Mouse (Mus musculus): Measurements from ENCODE around the gene Fgl2. TPM values are rescaled to one million over a fixed set of nuclear protein-coding genes. Genes with fewer than 3 reads are reported as not detected.
A peak's percentile ranks its signal among the peaks of the same experiment; 100 is the strongest.

The Fgl2 gene
- total and polyA plus RNA-seq, 3 experiments: 0.41 to 10.4 (median 0.59) TPM

GRCm38 (mm10) chr5:21383392-21384251, 11.2 kb downstream of the Fgl2 start:
- H3K9ac ChIP-seq (ENCODE audit: insufficient read depth, low read depth): no peak overlapping the region
- in situ Hi-C loops (cut with MboI; ENCODE audit: low pct_ligation_motif_present, low pct_unique_long_range_greater_than_20kb, low sequenced_read_pairs): no loop called here
- TF ChIP-seq ELF1 (IDR thresholded peaks at IDR 0.05; ENCODE audit: low read depth, low read length) (no peak), CHD2 (IDR thresholded peaks at IDR 0.05; ENCODE audit: low read length) (peak; percentile 78)
- H3K27ac ChIP-seq (ENCODE audit: insufficient read depth, low read depth): no peak overlapping the region
- H3K79me2 ChIP-seq (replicated peaks; ENCODE audit: control insufficient read depth, extremely low read depth, insufficient read depth, poor library complexity, severe bottlenecking): no peaks in the 10 kb centered on the region
- no peaks in the 10 kb centered on the region for H3K36me3 ChIP-seq (replicated peaks in 1 of 2; ENCODE audit: control insufficient read depth in 1 of 2, insufficient read depth in 1 of 2, low read length in 1 of 2)
- H3K9me3 ChIP-seq (replicated peaks; ENCODE audit: low read length): no peaks in the 10 kb centered on the region
- dilution Hi-C loops (cut with MboI; ENCODE audit: extremely low pct_ligation_motif_present, extremely low pct_unique_long_range_greater_than_20kb, low sequenced_read_pairs): no loop called here
- H3K4me2 ChIP-seq (ENCODE audit: insufficient read depth, low read depth, poor library complexity, severe bottlenecking): no peak overlapping the region
- H3K27me3 ChIP-seq (replicated peaks): no peaks in the 10 kb centered on the region
- H3K4me1 ChIP-seq (ENCODE audit: control insufficient read depth in 1 of 2, insufficient read depth in 2 of 2): peaks cover 21 to 46% of the 10 kb centered on the region in 2 experiments
- H3K4me3 ChIP-seq (replicated peaks in 1 of 3; ENCODE audit: low read depth in 2 of 3, low read length in 2 of 3, poor library complexity in 1 of 3): no peak overlapping the region
- DNase-seq (ENCODE audit: extremely low read depth): no peak

- H3K36me3 ChIP-seq (replicated peaks in 1 of 2; ENCODE audit: control insufficient read depth in 1 of 2, insufficient read depth in 1 of 2, low read length in 1 of 2): no peaks in the 10 kb centered on the region
- H3K79me2 ChIP-seq (replicated peaks; ENCODE audit: control insufficient read depth, extremely low read depth, insufficient read depth, poor library complexity, severe bottlenecking): no peaks in the 10 kb centered on the region
- no peaks in the 10 kb centered on the region for H3K9me3 ChIP-seq (replicated peaks; ENCODE audit: low read length)
- no peak for DNase-seq (ENCODE audit: extremely low read depth)
- no peaks in the 10 kb centered on the region for H3K27me3 ChIP-seq (replicated peaks)
- in situ Hi-C loops (cut with MboI; ENCODE audit: low pct_ligation_motif_present, low pct_unique_long_range_greater_than_20kb, low sequenced_read_pairs) (no loop called here), dilution Hi-C loops (cut with MboI; ENCODE audit: extremely low pct_ligation_motif_present, extremely low pct_unique_long_range_greater_than_20kb, low sequenced_read_pairs) (no loop called here)
- no peak overlapping the region for H3K27ac ChIP-seq (ENCODE audit: insufficient read depth, low read depth)
- H3K4me2 ChIP-seq (ENCODE audit: insufficient read depth, low read depth, poor library complexity, severe bottlenecking): no peak overlapping the region
- no peak overlapping the region for H3K9ac ChIP-seq (ENCODE audit: insufficient read depth, low read depth)
- peaks cover 16 to 47% of the 10 kb centered on the region in 2 experiments; a peak in 3 of 4 replicates for H3K4me1 ChIP-seq (ENCODE audit: control insufficient read depth in 1 of 2, insufficient read depth in 2 of 2)
- TF ChIP-seq IRF4 (IDR thresholded peaks at IDR 0.05; ENCODE audit: low read depth, low read length): no peak
- TF ChIP-seq MEF2A (IDR thresholded peaks at IDR 0.05; ENCODE audit: borderline replicate concordance, low read depth, low read length): no peak
- TF ChIP-seq CHD1 (IDR thresholded peaks at IDR 0.05; ENCODE audit: low read depth, low read length): no peak
- TF ChIP-seq CHD2 (IDR thresholded peaks at IDR 0.05; ENCODE audit: low read length): no peak
- no peak for TF ChIP-seq UBTF (IDR thresholded peaks at IDR 0.05; ENCODE audit: low read depth, low read length)
- TF ChIP-seq ZC3H11A (IDR thresholded peaks at IDR 0.05; ENCODE audit: low read depth, low read length): no peak
- no peak for TF ChIP-seq GABPA (IDR thresholded peaks at IDR 0.05; ENCODE audit: insufficient replicate concordance, low read depth, low read length)
- TF ChIP-seq ETS1 (conservative IDR thresholded peaks at IDR 0.05; ENCODE audit: low read depth, low read length): no peak
- TF ChIP-seq ZNF384 (IDR thresholded peaks at IDR 0.05; ENCODE audit: low read depth, low read length): no peak
- no peak for TF ChIP-seq CTCF (conservative IDR thresholded peaks at IDR 0.05 in 1 of 2, IDR thresholded peaks at IDR 0.05 in 1 of 2; ENCODE audit: low read depth in 2 of 2, low read length in 2 of 2)
- no peak for TF ChIP-seq MXI1 (IDR thresholded peaks at IDR 0.05; ENCODE audit: low read depth, low read length)
- no peak for TF ChIP-seq SIN3A (IDR thresholded peaks at IDR 0.05; ENCODE audit: low read length)
- no peak for TF ChIP-seq RAD21 (IDR thresholded peaks at IDR 0.05; ENCODE audit: low read depth, low read length)
- TF ChIP-seq KAT2A (IDR thresholded peaks at IDR 0.05; ENCODE audit: insufficient replicate concordance, low read length): no peak
- no peak overlapping the region for H3K4me3 ChIP-seq (replicated peaks in 1 of 3; ENCODE audit: low read depth in 2 of 3, low read length in 2 of 3, poor library complexity in 1 of 3)
Measured at GRCm38 (mm10) chr5:21384252-21384960, 12.0 kb downstream of the Fgl2 start.

All from CH12.LX (cell line).